Mouse (Mus musculus): Measurements from ENCODE around the gene Bloc1s1. TPM values are rescaled to one million over a fixed set of nuclear protein-coding genes. Genes with fewer than 3 reads are reported as not detected.

The Bloc1s1 gene
- total and polyA plus RNA-seq, 2 experiments: 106 to 192 TPM

DNA sequence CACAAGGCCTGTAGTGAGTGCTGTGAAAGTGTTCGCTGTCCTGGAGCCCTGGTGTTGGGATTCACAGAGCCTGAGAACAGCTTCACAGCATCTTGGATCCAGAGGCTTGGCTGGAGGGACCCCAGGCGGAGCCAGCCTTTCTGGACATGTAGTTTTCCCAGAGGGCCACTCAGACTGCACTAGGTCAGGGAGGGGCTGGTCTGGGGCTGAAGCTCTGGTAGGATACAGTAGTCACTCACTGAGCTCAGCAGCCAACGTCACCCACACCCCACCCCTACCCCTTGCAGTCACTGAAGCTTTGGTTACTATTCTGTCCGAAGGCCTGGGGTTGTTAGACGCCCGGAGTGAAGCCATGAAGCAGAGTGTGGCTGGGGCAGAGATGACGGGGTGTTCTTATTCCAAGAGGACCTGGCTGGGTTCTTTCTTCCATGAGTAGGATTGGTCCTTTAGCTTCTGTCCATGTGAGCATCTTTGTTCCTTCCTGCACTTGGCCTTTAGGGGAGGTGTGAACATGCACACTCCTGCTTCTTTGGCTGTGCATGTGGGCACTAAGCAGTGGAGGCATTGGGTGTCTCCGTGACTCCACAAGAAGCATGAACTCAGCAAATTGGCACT, 12.1 kb upstream of the Bloc1s1 start:
- DNase-seq (ENCODE audit: extremely low read depth, low read depth, low spot score): no peak
- TF ChIP-seq CTCF (IDR thresholded peaks at IDR 0.05; ENCODE audit: low read depth, low read length): no peak
- no peak for TF ChIP-seq POLR2A (IDR thresholded peaks at IDR 0.05; ENCODE audit: extremely low read depth, insufficient read depth, low read length)
- Histone ChIP-seq H3K79me2 (ENCODE audit: control insufficient read depth, insufficient read depth, low read length) (no peaks in the 10 kb centered on the region), H3K36me3 (ENCODE audit: control insufficient read depth, insufficient read depth, low read length) (no peaks in the 10 kb centered on the region), H3K4me1 (ENCODE audit: control insufficient read depth, insufficient read depth, low read length) (peaks cover 11% of the 10 kb centered on the region), H3K27ac (replicated peaks; ENCODE audit: insufficient read depth, low read depth, low read length) (no peak overlapping the region), H3K27me3 (ENCODE audit: control insufficient read depth, insufficient read depth, low read length) (no peaks in the 10 kb centered on the region), H3K4me3 (ENCODE audit: insufficient read depth, low read depth, low read length) (no peak overlapping the region), H3K9ac (ENCODE audit: low read depth, low read length) (no peak overlapping the region)
- 92% methylated on average over 8 of the region's 8 CpGs for WGBS

- H3K4me1 ChIP-seq (ENCODE audit: control insufficient read depth, insufficient read depth, low read length): peaks cover 11% of the 10 kb centered on the region
- WGBS: 85% methylated on average over 7 of the region's 7 CpGs
- no peaks in the 10 kb centered on the region for H3K36me3 ChIP-seq (ENCODE audit: control insufficient read depth, insufficient read depth, low read length)
- no peak for DNase-seq (ENCODE audit: extremely low read depth, low read depth, low spot score)
- no peaks in the 10 kb centered on the region for H3K79me2 ChIP-seq (ENCODE audit: control insufficient read depth, insufficient read depth, low read length)
- TF ChIP-seq CTCF (IDR thresholded peaks at IDR 0.05; ENCODE audit: low read depth, low read length) (no peak), POLR2A (IDR thresholded peaks at IDR 0.05; ENCODE audit: extremely low read depth, insufficient read depth, low read length) (no peak)
- no peak overlapping the region for H3K27ac ChIP-seq (replicated peaks; ENCODE audit: insufficient read depth, low read depth, low read length)
- no peaks in the 10 kb centered on the region for H3K27me3 ChIP-seq (ENCODE audit: control insufficient read depth, insufficient read depth, low read length)
- H3K4me3 ChIP-seq (ENCODE audit: insufficient read depth, low read depth, low read length): no peak overlapping the region
- H3K9ac ChIP-seq (ENCODE audit: low read depth, low read length): no peak overlapping the region
Observed at GRCm38 (mm10) chr10:128934997-128935787, 11.4 kb upstream of the Bloc1s1 start.

GRCm38 (mm10) chr10:128933976-128934721, 10.3 kb upstream of the Bloc1s1 start:
- Histone ChIP-seq H3K27ac (replicated peaks; ENCODE audit: insufficient read depth, low read depth, low read length) (no peak overlapping the region), H3K27me3 (ENCODE audit: control insufficient read depth, insufficient read depth, low read length) (no peaks in the 10 kb centered on the region), H3K4me3 (ENCODE audit: insufficient read depth, low read depth, low read length) (peak overlapping the region; percentile 61), H3K9ac (ENCODE audit: low read depth, low read length) (peak overlapping the region; percentile 61), H3K4me1 (ENCODE audit: control insufficient read depth, insufficient read depth, low read length) (peaks cover 11% of the 10 kb centered on the region), H3K36me3 (ENCODE audit: control insufficient read depth, insufficient read depth, low read length) (no peaks in the 10 kb centered on the region), H3K79me2 (ENCODE audit: control insufficient read depth, insufficient read depth, low read length) (no peaks in the 10 kb centered on the region)
- TF ChIP-seq CTCF (IDR thresholded peaks at IDR 0.05; ENCODE audit: low read depth, low read length): no peak
- no peak for TF ChIP-seq POLR2A (IDR thresholded peaks at IDR 0.05; ENCODE audit: extremely low read depth, insufficient read depth, low read length)
- no peak for DNase-seq (ENCODE audit: extremely low read depth, low read depth, low spot score)
- WGBS: 11% methylated on average over 21 of the region's 21 CpGs

DNA sequence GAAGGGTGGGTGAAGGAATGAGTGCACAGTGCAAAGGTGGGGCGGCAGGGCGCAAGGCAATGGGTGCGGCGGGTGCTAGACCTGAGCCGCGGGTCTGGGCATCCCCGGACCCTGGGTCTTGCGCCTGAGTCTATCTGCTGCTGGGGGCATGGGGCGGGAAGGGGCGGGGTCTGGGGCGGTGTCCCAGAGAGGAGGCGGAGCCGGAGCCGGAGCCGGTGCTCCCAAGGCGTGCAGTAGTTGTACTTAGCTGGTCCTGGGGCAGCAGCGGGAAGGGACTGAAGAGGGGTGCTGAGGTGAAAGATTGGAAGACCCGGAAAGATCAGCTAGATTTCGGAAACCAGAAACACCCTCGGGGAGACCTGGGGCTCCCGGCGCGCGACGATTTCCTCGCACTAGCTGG, 9.7 kb upstream of the Bloc1s1 start, which contains the start of gene Itga7:
Gene Itga7, plus strand, starts transcription at position 245 of the 400 bp plus-strand sequence.
- peak within 1 kb of the TSS; percentile 61 for H3K9ac ChIP-seq (ENCODE audit: low read depth, low read length)
- WGBS: 1% methylated on average over 26 of the region's 26 CpGs
- H3K27me3 ChIP-seq (ENCODE audit: control insufficient read depth, insufficient read depth, low read length): no peaks in the 10 kb centered on the region
- DNase-seq (ENCODE audit: extremely low read depth, low read depth, low spot score): peak; percentile 42
- no peaks in the 10 kb centered on the region for H3K36me3 ChIP-seq (ENCODE audit: control insufficient read depth, insufficient read depth, low read length)
- TF ChIP-seq POLR2A (IDR thresholded peaks at IDR 0.05; ENCODE audit: extremely low read depth, insufficient read depth, low read length): 0 out of 2 replicates have a peak, but pooled peaks have one; percentile 30
- TF ChIP-seq CTCF (IDR thresholded peaks at IDR 0.05; ENCODE audit: low read depth, low read length): no peak
- H3K79me2 ChIP-seq (ENCODE audit: control insufficient read depth, insufficient read depth, low read length): no peaks in the 10 kb centered on the region
- H3K27ac ChIP-seq (replicated peaks; ENCODE audit: insufficient read depth, low read depth, low read length): no peak within 1 kb of the TSS
- peak within 1 kb of the TSS; percentile 61 for H3K4me3 ChIP-seq (ENCODE audit: insufficient read depth, low read depth, low read length)
- H3K4me1 ChIP-seq (ENCODE audit: control insufficient read depth, insufficient read depth, low read length): peaks cover 11% of the 10 kb centered on the region

DNA sequence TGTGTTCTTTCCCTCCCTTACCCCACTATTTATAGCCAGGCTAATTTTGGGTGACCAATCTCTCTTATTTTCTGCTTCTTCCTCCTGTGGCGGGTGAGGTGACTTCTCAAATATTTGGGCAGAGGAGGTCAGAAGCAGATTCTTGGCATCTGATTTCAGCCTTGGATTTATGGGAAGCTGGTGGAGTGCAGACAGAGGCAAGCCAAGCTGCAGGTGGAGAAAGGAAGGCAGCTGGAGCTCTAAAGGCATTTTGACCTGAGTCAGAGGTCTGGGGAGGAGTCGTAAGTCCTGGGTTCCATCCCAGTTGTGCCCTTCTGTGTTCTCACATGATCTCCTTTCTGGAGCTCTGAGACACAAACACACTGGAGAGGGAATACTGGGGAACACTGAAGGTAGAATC, 7.6 kb upstream of the Bloc1s1 start:
- no peak for TF ChIP-seq CTCF (IDR thresholded peaks at IDR 0.05; ENCODE audit: low read depth, low read length)
- TF ChIP-seq POLR2A (IDR thresholded peaks at IDR 0.05; ENCODE audit: extremely low read depth, insufficient read depth, low read length): no peak
- H3K79me2 ChIP-seq (ENCODE audit: control insufficient read depth, insufficient read depth, low read length): no peaks in the 10 kb centered on the region
- no peaks in the 10 kb centered on the region for H3K27me3 ChIP-seq (ENCODE audit: control insufficient read depth, insufficient read depth, low read length)
- 57% methylated on average over 2 of the region's 2 CpGs for WGBS
- no peaks in the 10 kb centered on the region for H3K36me3 ChIP-seq (ENCODE audit: control insufficient read depth, insufficient read depth, low read length)
- H3K4me3 ChIP-seq (ENCODE audit: insufficient read depth, low read depth, low read length): no peak overlapping the region
- no peak for DNase-seq (ENCODE audit: extremely low read depth, low read depth, low spot score)
- peaks cover 7% of the 10 kb centered on the region for H3K4me1 ChIP-seq (ENCODE audit: control insufficient read depth, insufficient read depth, low read length)
- H3K9ac ChIP-seq (ENCODE audit: low read depth, low read length): no peak overlapping the region
- H3K27ac ChIP-seq (replicated peaks; ENCODE audit: insufficient read depth, low read depth, low read length): no peak overlapping the region
